Mouse (Mus musculus) cerebellum, adult 2 months (tissue): ENCODE data around the gene Sox18.

Experiments used
- CTCF ChIP-seq: fragments of 200-500 bp; IDR thresholded peaks from 2 replicates; pipeline ENCODE4 v1.5.1; 2011; ENCODE audit warnings: low read depth, mild to moderate bottlenecking, control low read depth, low read length, moderate library complexity, borderline replicate concordance; ENCODE audit not compliant: insufficient read depth
- POLR2A ChIP-seq: fragments of 200-500 bp; IDR thresholded peaks from 2 replicates; pipeline ENCODE4 v1.6.1; 2011; ENCODE audit warnings: low read length, control low read depth, borderline replicate concordance; ENCODE audit not compliant: insufficient read depth

DNA sequence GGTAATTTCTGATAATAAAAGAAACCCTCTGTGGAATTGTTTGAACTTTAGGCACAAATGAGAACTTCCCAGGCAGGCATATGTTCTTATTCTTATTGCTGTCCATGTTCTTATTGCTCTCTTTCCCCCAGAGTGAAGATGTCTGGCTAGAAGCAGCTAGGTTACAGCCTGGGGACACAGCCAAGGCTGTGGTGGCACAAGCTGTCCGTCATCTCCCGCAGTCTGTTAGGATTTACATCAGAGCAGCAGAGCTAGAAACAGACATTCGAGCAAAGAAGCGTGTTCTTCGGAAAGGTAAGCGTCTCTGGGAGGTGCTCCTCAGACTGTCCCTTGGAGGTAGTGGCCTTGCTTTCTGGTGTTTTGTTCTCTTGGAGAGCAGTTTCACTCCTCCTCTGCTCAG lies 38.8 kb downstream of the Sox18 start:
- TF ChIP-seq CTCF, result no peak
- TF ChIP-seq POLR2A, result no peak
